Mouse (Mus musculus): ENCODE measurements around the gene Agfg2. TPM values are rescaled to one million over a fixed set of nuclear protein-coding genes. Genes with fewer than 3 reads are reported as not detected.
A peak's percentile ranks its signal among the peaks of the same experiment; 100 is the strongest.
"Not testable (repeated sequence)": the region's sequence is repeated elsewhere in the genome, so short reads cannot be mapped to it uniquely, and the experiment has no call there.

The Agfg2 gene
- polyA plus RNA-seq (2016; fragmentation: Nextera tagmentation; extraction: Ambion mirVana): 25.9 and 27.6 TPM in 2 replicates

- Histone ChIP-seq H3K27ac (peak within 1 kb of the TSS; percentile 90), H3K9me3 (no peaks in the 10 kb centered on the region), H3K27me3 (ENCODE audit: insufficient read depth, poor library complexity, severe bottlenecking) (peaks cover 16% of the 10 kb centered on the region), H3K4me3 (peak within 1 kb of the TSS; percentile 76), H3K36me3 (peaks cover 27% of the 10 kb centered on the region), H3K4me1 (replicated peaks) (peaks cover 32% of the 10 kb centered on the region)
- WGBS: under 1% methylated on average over 62 of the region's 62 CpGs
- DNase-seq (ENCODE audit: low spot score): peak; percentile 99
Measured at GRCm38 (mm10) chr5:137684294-137685123, at the start of gene Agfg2. TSS of gene Agfg2 (minus strand) at chr5:137684726.

GRCm38 (mm10) chr5:137733638-137734288, 49.2 kb upstream of the Agfg2 start:
- Histone ChIP-seq H3K9me3 (0 out of 2 replicates have a peak, but pooled peaks cover 3% of the 10 kb centered on the region), H3K36me3 (peaks cover 72% of the 10 kb centered on the region), H3K27me3 (ENCODE audit: insufficient read depth, poor library complexity, severe bottlenecking) (no peaks in the 10 kb centered on the region), H3K27ac (peak overlapping the region; percentile 93), H3K4me3 (peak overlapping the region; percentile 40), H3K4me1 (replicated peaks) (peaks cover 58% of the 10 kb centered on the region)
- WGBS: 63% methylated on average over 12 of the region's 12 CpGs
- peak; percentile 14 for DNase-seq (ENCODE audit: low spot score)

GRCm38 (mm10) chr5:137726767-137727166, 42.2 kb upstream of the Agfg2 start:
- no peaks in the 10 kb centered on the region for H3K9me3 ChIP-seq
- H3K27ac ChIP-seq: no peak overlapping the region
- peaks cover 13% of the 10 kb centered on the region for H3K36me3 ChIP-seq
- WGBS: 73% methylated on average over 6 of the region's 6 CpGs
- no peak overlapping the region for H3K4me3 ChIP-seq
- H3K4me1 ChIP-seq (replicated peaks): peaks cover 9% of the 10 kb centered on the region
- peaks cover 5% of the 10 kb centered on the region; the same call in 1 of the 2 replicates for H3K27me3 ChIP-seq (ENCODE audit: insufficient read depth, poor library complexity, severe bottlenecking)
- DNase-seq (ENCODE audit: low spot score): no peak

GRCm38 (mm10) chr5:137723840-137724239, 39.3 kb upstream of the Agfg2 start:
- H3K9me3 ChIP-seq: no peaks in the 10 kb centered on the region
- no peak overlapping the region for H3K4me3 ChIP-seq
- no peak overlapping the region for H3K27ac ChIP-seq
- WGBS: 87% methylated on average over 5 of the region's 5 CpGs
- peaks cover 8% of the 10 kb centered on the region; the same call in 1 of the 2 replicates for H3K27me3 ChIP-seq (ENCODE audit: insufficient read depth, poor library complexity, severe bottlenecking)
- H3K36me3 ChIP-seq: no peaks in the 10 kb centered on the region
- no peak for DNase-seq (ENCODE audit: low spot score)
- H3K4me1 ChIP-seq (replicated peaks): peaks cover 6% of the 10 kb centered on the region

GRCm38 (mm10) chr5:137720558-137721164, 36.1 kb upstream of the Agfg2 start:
- DNase-seq (ENCODE audit: low spot score): peak; percentile 35
- 30% methylated on average over 11 of the region's 16 CpGs for WGBS
- H3K36me3 ChIP-seq; H3K27ac ChIP-seq; H3K4me1 ChIP-seq (replicated peaks); H3K9me3 ChIP-seq; H3K27me3 ChIP-seq (ENCODE audit: insufficient read depth, poor library complexity, severe bottlenecking): not testable (repeated sequence)
- H3K4me3 ChIP-seq: peak overlapping the region; percentile 31

GRCm38 (mm10) chr5:137719088-137719487, 34.6 kb upstream of the Agfg2 start:
- H3K27me3 ChIP-seq (ENCODE audit: insufficient read depth, poor library complexity, severe bottlenecking): peaks cover 8% of the 10 kb centered on the region; the same call in 1 of the 2 replicates
- H3K4me1 ChIP-seq (replicated peaks): peaks cover 6% of the 10 kb centered on the region
- H3K4me3 ChIP-seq: no peak overlapping the region
- H3K9me3 ChIP-seq: no peaks in the 10 kb centered on the region
- 84% methylated on average over 6 of the region's 6 CpGs for WGBS
- no peak for DNase-seq (ENCODE audit: low spot score)
- H3K27ac ChIP-seq: no peak overlapping the region
- H3K36me3 ChIP-seq: no peaks in the 10 kb centered on the region

- 71% methylated on average over 8 of the region's 8 CpGs for WGBS
Measured at GRCm38 (mm10) chr5:137718020-137718790, 33.7 kb upstream of the Agfg2 start.

GRCm38 (mm10) chr5:137715685-137716084, 31.2 kb upstream of the Agfg2 start:
- H3K27me3 ChIP-seq (ENCODE audit: insufficient read depth, poor library complexity, severe bottlenecking): no peaks in the 10 kb centered on the region
- H3K9me3 ChIP-seq: no peaks in the 10 kb centered on the region
- no peak for DNase-seq (ENCODE audit: low spot score)
- peaks cover 5% of the 10 kb centered on the region for H3K4me1 ChIP-seq (replicated peaks)
- no peak overlapping the region for H3K27ac ChIP-seq
- 83% methylated on average over 8 of the region's 8 CpGs for WGBS
- H3K4me3 ChIP-seq: no peak overlapping the region
- H3K36me3 ChIP-seq: no peaks in the 10 kb centered on the region

More at GRCm38 (mm10) chr5:137718020-137718790, 33.7 kb upstream of the Agfg2 start:
- no peaks in the 10 kb centered on the region for H3K36me3 ChIP-seq
- H3K27ac ChIP-seq: no peak overlapping the region
- H3K4me1 ChIP-seq (replicated peaks): peaks cover 6% of the 10 kb centered on the region
- H3K9me3 ChIP-seq: no peaks in the 10 kb centered on the region
- H3K4me3 ChIP-seq: no peak overlapping the region
- peaks cover 8% of the 10 kb centered on the region; the same call in 1 of the 2 replicates for H3K27me3 ChIP-seq (ENCODE audit: insufficient read depth, poor library complexity, severe bottlenecking)
- DNase-seq (ENCODE audit: low spot score): no peak

- no peaks in the 10 kb centered on the region for H3K36me3 ChIP-seq
Measured at GRCm38 (mm10) chr5:137713454-137713853, 28.9 kb upstream of the Agfg2 start.

GRCm38 (mm10) chr5:137706913-137707633, 22.5 kb upstream of the Agfg2 start:
- H3K4me3 ChIP-seq: no peak overlapping the region
- DNase-seq (ENCODE audit: low spot score): no peak
- 88% methylated on average over 12 of the region's 12 CpGs for WGBS
- H3K27me3 ChIP-seq (ENCODE audit: insufficient read depth, poor library complexity, severe bottlenecking): no peaks in the 10 kb centered on the region
- peaks cover 5% of the 10 kb centered on the region; the same call in 1 of the 2 replicates for H3K4me1 ChIP-seq (replicated peaks)
- H3K36me3 ChIP-seq: no peaks in the 10 kb centered on the region
- no peak overlapping the region for H3K27ac ChIP-seq
- H3K9me3 ChIP-seq: no peaks in the 10 kb centered on the region

More at GRCm38 (mm10) chr5:137713454-137713853, 28.9 kb upstream of the Agfg2 start:
- Histone ChIP-seq H3K27me3 (ENCODE audit: insufficient read depth, poor library complexity, severe bottlenecking) (no peaks in the 10 kb centered on the region), H3K27ac (no peak overlapping the region), H3K9me3 (no peaks in the 10 kb centered on the region), H3K4me3 (no peak overlapping the region), H3K4me1 (replicated peaks) (no peaks in the 10 kb centered on the region)
- DNase-seq (ENCODE audit: low spot score): no peak
- 83% methylated on average over 5 of the region's 5 CpGs for WGBS

- peaks cover 5% of the 10 kb centered on the region; the same call in 1 of the 2 replicates for H3K4me1 ChIP-seq (replicated peaks)
- H3K36me3 ChIP-seq: no peaks in the 10 kb centered on the region
- DNase-seq (ENCODE audit: low spot score): no peak
- 0 out of 2 replicates have a peak, but pooled peaks cover 2% of the 10 kb centered on the region for H3K9me3 ChIP-seq
- no peak overlapping the region for H3K27ac ChIP-seq
- 73% methylated on average over 6 of the region's 6 CpGs for WGBS
- H3K27me3 ChIP-seq (ENCODE audit: insufficient read depth, poor library complexity, severe bottlenecking): no peaks in the 10 kb centered on the region
- no peak overlapping the region for H3K4me3 ChIP-seq
Measured at GRCm38 (mm10) chr5:137705242-137705641, 20.7 kb upstream of the Agfg2 start.
